Mouse (Mus musculus) embryonic facial prominence, embryonic 12.5 days (tissue): ENCODE data around the gene Rhbdf2. TPM values are rescaled to one million over a fixed set of nuclear protein-coding genes. Genes with fewer than 3 reads are reported as not detected.

ENCODE experiments used
- ATAC-seq: fragments of 200-750 bp; cut with Nextera tagmentation; 2 replicates; pipeline ENCODE4 v1.8.0; 2017; ENCODE audit not compliant: insufficient number of reproducible peaks, insufficient read depth, low FRiP score, low TSS enrichment
- H3K27ac ChIP-seq: fragments of 300-500 bp; sonication (generic); 2 replicates; pipeline ENCODE4 v1.5.1; 2016; ENCODE audit warnings: mild to moderate bottlenecking
- H3K27me3 ChIP-seq: fragments of 300-500 bp; sonication (generic); 2 replicates; pipeline ENCODE4 v1.6.1; 2016; ENCODE audit warnings: mild to moderate bottlenecking, moderate library complexity
- H3K36me3 ChIP-seq: fragments of 300-500 bp; sonication (generic); 2 replicates; pipeline ENCODE4 v1.6.1; 2016; ENCODE audit warnings: mild to moderate bottlenecking
- H3K4me1 ChIP-seq: fragments of 300-500 bp; sonication (generic); 2 replicates; pipeline ENCODE4 v1.6.1; 2016
- H3K4me2 ChIP-seq: fragments of 300-500 bp; sonication (generic); replicated peaks from 2 replicates; pipeline ENCODE4 v1.6.1; 2016; ENCODE audit warnings: mild to moderate bottlenecking, moderate library complexity
- H3K4me3 ChIP-seq: fragments of 300-500 bp; sonication (generic); 2 replicates; pipeline ENCODE4 v1.5.1; 2016; ENCODE audit warnings: mild to moderate bottlenecking
- H3K9ac ChIP-seq: fragments of 300-500 bp; sonication (generic); 2 replicates; pipeline ENCODE4 v1.6.1; 2016; ENCODE audit warnings: mild to moderate bottlenecking, moderate library complexity
- H3K9me3 ChIP-seq: fragments of 300-500 bp; sonication (generic); 2 replicates; pipeline ENCODE4 v1.6.1; 2016; ENCODE audit warnings: mild to moderate bottlenecking, moderate library complexity
- WGBS: fragments of 180-500 bp; shearing (Covaris S2); methylation state at CpG from one replicate; pipeline ENCODE4 v1.1.7; 2016; 5-methylcytosine and 5-hydroxymethylcytosine counted together
- polyA plus RNA-seq: library from polyadenylated mRNA; unstranded; fragments of >200 nt; fragmentation: Nextera tagmentation; extraction: Ambion mirVana; gene quantifications from 2 replicates; pipeline ENCODE4 v1.2.1, GENCODE M21; 2016

The Rhbdf2 gene
- polyA plus RNA-seq, 1 experiment from 2014 or later, result 4.7 TPM

DNA sequence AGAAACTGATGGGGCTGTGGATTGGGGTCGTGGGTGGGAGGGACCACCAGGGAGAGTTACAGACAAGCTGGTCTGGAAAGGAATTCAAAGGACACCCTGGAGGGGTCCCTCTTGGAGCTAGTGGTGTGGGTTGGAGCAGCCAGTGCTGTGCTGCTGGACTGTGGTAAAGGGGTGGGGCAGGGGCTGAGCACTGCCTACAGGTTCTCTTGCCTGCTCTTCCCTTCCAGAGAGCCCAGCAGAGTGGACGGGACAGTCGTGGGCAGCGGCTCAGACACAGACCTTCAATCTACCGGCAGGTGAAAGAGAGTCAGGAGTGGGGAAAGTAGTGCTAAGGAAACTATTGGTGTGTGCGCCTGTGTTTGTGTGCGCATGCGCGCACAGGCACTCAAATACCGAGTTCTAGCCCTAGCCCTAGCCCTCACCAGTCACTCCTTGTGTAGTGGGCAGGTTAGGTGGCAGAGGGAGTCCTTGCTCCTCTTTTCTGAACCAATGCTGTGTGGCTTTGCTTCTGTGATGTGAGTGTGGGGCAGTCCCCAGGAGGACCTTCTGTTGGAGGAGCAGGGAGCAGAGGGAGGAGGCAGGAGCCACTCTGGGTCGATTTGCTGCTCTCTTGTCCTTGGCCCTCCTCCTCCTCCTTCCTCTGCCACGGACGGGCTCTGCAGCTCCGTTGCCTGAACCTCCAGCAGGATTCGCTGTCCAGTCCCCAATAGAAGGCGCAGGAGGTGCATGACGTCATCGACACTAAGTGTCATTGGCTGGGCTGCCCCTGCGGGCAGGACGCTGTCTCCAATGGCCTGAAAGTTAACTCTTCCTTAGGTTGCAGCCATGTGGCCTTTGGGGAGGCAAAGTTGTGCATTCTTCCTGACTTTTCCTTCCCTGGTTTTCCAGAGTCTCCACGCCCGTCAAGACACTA is 30.7 kb upstream of the Rhbdf2 start:
- Histone ChIP-seq H3K27ac (peak overlapping the region; percentile 84), H3K9me3 (no peaks in the 10 kb centered on the region), H3K36me3 (no peaks in the 10 kb centered on the region), H3K27me3 (peaks cover 24% of the 10 kb centered on the region), H3K4me1 (peaks cover 56% of the 10 kb centered on the region), H3K4me3 (peak overlapping the region; percentile 33), H3K9ac (peak overlapping the region; percentile 41; the same call in 1 of the 2 replicates), H3K4me2 (peak overlapping the region; percentile 49)
- ATAC-seq, result peak; percentile 74
- 10% methylated on average over 22 of the region's 22 CpGs for WGBS

DNA sequence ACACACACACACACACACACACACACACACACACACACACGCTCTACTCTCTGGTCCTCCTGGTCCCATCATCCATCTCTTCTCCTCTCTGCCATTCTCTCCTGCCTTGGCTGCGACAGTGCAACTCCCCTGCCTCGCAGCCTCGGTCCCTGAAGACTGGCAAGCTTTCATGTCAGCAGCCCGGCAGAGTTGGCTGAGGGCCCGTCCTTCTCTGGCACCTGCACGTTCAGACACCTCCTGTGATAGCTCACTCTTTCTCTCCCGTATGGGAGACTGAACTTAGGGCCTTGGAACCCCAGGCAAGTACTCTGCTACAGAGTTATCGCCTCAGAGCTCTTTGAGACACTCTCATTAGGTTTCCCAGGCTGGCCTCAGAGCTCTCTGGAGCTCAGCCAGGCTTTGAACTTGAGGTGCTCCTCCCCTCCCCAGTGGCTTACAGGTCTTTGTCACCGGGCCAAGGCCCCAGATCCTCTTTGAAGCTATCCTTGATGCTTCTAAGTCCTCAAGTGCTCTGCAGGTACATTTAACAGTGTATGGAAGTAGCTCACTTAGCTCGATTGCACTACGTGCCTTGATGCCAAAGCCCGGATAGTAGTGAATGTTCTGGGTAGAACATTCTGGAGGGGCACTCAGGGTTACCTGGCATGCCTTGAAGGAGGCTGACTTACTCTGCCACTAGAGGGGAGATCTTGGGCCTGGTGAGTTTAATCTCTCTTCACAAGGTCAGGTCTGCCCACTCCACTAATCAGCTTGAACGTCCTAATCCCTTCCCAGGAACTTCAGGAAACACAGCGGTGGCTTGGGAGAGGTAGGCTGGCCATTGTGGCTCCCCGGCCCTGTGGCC is 29.8 kb upstream of the Rhbdf2 start:
- no peak overlapping the region for H3K27ac ChIP-seq
- no peaks in the 10 kb centered on the region for H3K36me3 ChIP-seq
- WGBS, result 79% methylated on average over 16 of the region's 16 CpGs
- peak overlapping the region; percentile 49; the same call in 1 of the 2 replicates for H3K4me2 ChIP-seq
- peaks cover 54% of the 10 kb centered on the region for H3K4me1 ChIP-seq
- peaks cover 27% of the 10 kb centered on the region for H3K27me3 ChIP-seq
- H3K9me3 ChIP-seq, result no peaks in the 10 kb centered on the region
- H3K4me3 ChIP-seq, result no peak overlapping the region
- no peak for ATAC-seq
- H3K9ac ChIP-seq, result 0 out of 2 replicates have a peak overlapping the region, but pooled peaks have one; percentile 41

DNA sequence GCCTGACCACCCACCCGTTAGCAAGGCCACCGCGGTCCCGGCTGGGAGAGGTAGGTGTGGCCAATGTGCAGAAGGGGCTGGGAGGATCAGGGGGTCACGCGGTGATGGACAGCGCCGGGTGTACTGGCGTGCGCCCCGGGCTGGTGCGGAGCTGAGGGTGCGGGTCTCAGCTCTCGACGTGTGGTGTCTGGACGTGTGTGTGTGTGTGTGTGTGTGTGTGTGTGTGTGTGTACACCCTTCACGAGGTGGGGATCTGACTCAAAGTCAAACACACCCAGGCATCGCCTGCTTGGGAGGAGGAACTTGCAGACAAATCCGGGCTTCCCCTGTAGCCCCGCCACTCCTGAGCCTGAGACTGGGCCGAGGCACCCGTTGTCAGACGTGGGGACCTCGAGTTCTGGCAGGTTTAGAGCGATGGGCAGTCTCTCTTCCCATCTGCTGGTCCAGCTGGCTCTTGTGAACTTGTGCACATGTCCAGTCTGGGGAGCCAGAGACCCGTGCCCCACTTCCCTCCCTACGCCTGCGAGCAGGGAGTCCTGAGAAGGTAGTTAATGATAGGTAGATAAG is 27.5 kb upstream of the Rhbdf2 start, which contains the start of gene Cygb:
TSS of gene Cygb (minus strand) at position 59 of the 567 bp plus-strand sequence.
- no peak within 1 kb of the TSS for H3K27ac ChIP-seq
- H3K9me3 ChIP-seq, result no peaks in the 10 kb centered on the region
- 6% methylated on average over 27 of the region's 28 CpGs for WGBS
- peaks cover 31% of the 10 kb centered on the region for H3K27me3 ChIP-seq
- H3K9ac ChIP-seq, result peak within 1 kb of the TSS; percentile 63
- H3K4me2 ChIP-seq, result peak within 1 kb of the TSS; percentile 94
- no peaks in the 10 kb centered on the region for H3K36me3 ChIP-seq
- ATAC-seq, result no peak
- peak within 1 kb of the TSS; percentile 48 for H3K4me3 ChIP-seq
- H3K4me1 ChIP-seq, result peaks cover 43% of the 10 kb centered on the region

DNA sequence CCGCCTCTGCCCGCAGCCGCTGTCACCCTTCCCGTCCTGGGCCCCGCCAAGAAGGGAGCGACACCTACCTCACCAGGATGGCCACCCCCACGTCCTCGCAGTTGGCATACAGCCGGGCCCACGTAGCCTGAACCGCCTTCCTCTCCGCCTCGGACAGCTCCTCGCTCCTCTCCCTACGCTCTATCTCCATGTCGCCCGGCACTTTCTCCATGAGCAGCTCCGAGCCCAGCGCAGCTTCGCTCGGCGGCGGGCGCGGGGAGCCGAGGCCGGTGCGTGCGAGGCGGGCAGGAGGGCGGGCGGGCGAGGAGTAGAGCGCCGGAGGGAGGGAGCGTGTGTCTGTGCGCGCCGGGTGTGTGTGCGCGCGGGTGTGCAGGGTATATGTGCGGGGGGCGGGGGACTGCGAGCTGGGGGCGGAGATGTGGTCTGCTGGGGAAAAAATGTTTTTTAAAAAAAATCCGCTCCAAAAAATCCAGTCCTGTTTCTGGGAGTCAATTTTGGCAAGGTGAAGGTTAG is 26.9 kb upstream of the Rhbdf2 start:
- peak overlapping the region; percentile 63 for H3K9ac ChIP-seq
- no peaks in the 10 kb centered on the region for H3K36me3 ChIP-seq
- under 1% methylated on average over 46 of the region's 47 CpGs for WGBS
- H3K9me3 ChIP-seq, result no peaks in the 10 kb centered on the region
- peaks cover 46% of the 10 kb centered on the region for H3K4me1 ChIP-seq
- H3K27me3 ChIP-seq, result peaks cover 31% of the 10 kb centered on the region
- peak overlapping the region; percentile 48 for H3K4me3 ChIP-seq
- no peak for ATAC-seq
- H3K4me2 ChIP-seq, result peak overlapping the region; percentile 94
- H3K27ac ChIP-seq, result no peak overlapping the region

DNA sequence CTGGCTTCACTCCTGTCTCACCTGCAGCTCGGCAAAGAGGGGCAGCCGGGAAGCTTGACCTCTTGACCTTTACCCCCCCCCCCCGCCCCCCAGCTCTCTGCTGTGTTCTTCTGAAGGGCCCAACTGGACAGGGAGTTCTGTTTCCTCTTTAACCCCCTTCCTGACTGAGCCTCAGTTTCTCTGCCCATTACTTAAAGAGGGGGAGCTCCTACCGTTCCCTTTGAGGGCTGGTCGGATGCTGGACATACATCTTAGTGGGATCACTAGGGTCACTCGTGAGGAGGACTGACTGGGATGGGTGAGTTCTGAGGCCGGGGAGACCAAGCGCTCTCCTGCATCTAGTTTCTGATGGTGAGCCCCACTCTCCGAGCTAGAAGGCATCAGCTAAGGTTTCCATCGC is 26.4 kb upstream of the Rhbdf2 start, which contains the start of gene Prcd:
TSS of gene Prcd (plus strand) at position 301 of the 400 bp plus-strand sequence.
- peaks cover 49% of the 10 kb centered on the region for H3K4me1 ChIP-seq
- no peaks in the 10 kb centered on the region for H3K36me3 ChIP-seq
- no peaks in the 10 kb centered on the region for H3K9me3 ChIP-seq
- peak within 1 kb of the TSS; percentile 94 for H3K4me2 ChIP-seq
- 4% methylated on average over 9 of the region's 10 CpGs for WGBS
- H3K27me3 ChIP-seq, result peaks cover 31% of the 10 kb centered on the region
- H3K27ac ChIP-seq, result no peak within 1 kb of the TSS
- H3K9ac ChIP-seq, result peak within 1 kb of the TSS; percentile 63
- H3K4me3 ChIP-seq, result peak within 1 kb of the TSS; percentile 48
- ATAC-seq, result no peak

DNA sequence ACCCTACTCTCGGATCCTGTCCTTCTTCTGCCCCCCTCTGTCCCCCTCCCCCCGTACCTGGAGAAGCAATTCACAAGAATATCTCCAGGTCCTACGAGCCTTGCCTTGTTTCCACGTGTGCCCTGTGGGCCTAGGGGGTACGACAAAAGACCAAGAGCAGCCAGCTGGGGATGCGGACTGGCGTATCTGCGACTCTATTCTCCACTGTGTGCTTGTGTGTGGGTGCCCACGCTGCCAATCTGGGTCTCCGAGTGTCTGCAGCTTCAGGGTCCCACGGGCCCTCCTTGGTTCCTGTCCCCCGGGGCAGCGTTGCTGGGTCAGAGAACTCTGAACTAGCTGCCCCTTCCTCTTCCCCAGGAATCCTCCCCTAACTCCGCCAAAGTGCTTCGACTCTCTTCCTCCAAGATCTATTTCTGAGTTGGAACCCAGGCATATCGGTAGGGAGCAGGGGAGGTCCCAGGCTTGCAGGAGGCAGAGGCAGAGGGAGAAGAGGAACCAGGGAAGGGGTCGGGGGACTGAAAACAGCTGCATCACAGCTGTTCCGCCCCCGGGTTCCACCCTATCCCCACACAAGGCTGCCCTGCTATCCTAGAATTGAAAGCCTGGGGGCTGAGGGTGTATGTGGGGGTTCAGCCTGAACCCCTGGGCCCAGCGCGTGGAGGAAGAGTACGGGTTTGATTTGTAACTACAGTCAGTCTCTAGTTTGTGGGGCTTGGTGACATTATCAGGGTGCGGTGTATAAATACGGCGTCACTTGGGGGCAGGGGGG is 25.7 kb upstream of the Rhbdf2 start:
- Histone ChIP-seq H3K9ac (0 out of 2 replicates have a peak overlapping the region, but pooled peaks have one; percentile 4), H3K9me3 (no peaks in the 10 kb centered on the region), H3K4me1 (peaks cover 52% of the 10 kb centered on the region), H3K27me3 (peaks cover 31% of the 10 kb centered on the region), H3K4me2 (peak overlapping the region; percentile 94), H3K4me3 (peak overlapping the region; percentile 48; the same call in 1 of the 2 replicates), H3K36me3 (no peaks in the 10 kb centered on the region), H3K27ac (no peak overlapping the region)
- ATAC-seq, result no peak
- WGBS, result 56% methylated on average over 25 of the region's 25 CpGs

DNA sequence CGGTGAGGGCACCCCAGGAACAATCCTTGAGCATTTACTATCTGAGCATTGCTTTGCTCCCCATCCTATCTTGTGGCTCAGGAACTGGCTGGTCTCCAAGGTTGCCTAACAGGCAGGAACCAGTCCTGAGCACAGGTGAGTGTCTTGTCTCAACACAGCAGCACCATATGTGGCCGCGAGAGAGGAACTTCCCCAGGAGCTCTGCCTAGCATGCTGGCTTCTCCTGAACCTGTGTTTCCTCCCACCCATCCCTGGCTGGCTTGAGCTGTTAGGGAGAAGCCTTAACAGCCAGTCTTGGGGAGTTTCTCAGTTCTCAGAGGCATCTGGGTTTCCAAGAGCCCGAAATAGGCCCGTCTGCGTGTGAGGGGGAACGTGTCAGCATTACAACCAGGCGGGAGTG is 24.5 kb upstream of the Rhbdf2 start:
- ATAC-seq, result no peak
- peaks cover 31% of the 10 kb centered on the region for H3K27me3 ChIP-seq

DNA sequence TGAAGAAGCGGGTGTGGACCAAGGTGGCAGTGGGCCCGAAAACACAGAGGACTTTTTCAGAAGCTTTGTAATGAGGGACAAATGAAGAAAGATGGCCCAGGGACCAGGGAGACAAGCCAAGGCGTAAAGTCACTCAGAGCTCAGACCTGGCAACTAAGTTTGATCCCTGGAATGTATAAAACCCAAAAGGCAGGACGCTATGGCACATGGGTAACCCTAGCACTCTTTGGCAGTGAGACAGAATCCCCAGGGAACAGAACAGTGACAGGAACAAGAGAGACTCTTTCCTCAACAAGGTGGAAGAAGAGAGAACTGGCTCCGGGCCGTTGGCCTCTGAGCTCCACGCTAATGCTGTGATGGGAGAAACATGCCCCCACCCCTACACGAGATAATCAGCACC is 24.0 kb upstream of the Rhbdf2 start:
- 77% methylated on average over 8 of the region's 8 CpGs for WGBS
- ATAC-seq, result no peak
- no peak overlapping the region for H3K4me2 ChIP-seq
- peaks cover 27% of the 10 kb centered on the region for H3K27me3 ChIP-seq
- H3K36me3 ChIP-seq, result no peaks in the 10 kb centered on the region
- no peak overlapping the region for H3K4me3 ChIP-seq
- H3K4me1 ChIP-seq, result peaks cover 62% of the 10 kb centered on the region
- H3K9me3 ChIP-seq, result no peaks in the 10 kb centered on the region
- no peak overlapping the region for H3K9ac ChIP-seq
- H3K27ac ChIP-seq, result no peak overlapping the region

More for the DNA sequence above, 24.5 kb upstream of the Rhbdf2 start:
- 76% methylated on average over 8 of the region's 8 CpGs for WGBS
- Histone ChIP-seq H3K36me3 (no peaks in the 10 kb centered on the region), H3K4me2 (no peak overlapping the region), H3K4me3 (no peak overlapping the region), H3K9ac (no peak overlapping the region), H3K27ac (no peak overlapping the region), H3K4me1 (peaks cover 57% of the 10 kb centered on the region), H3K9me3 (no peaks in the 10 kb centered on the region)

DNA sequence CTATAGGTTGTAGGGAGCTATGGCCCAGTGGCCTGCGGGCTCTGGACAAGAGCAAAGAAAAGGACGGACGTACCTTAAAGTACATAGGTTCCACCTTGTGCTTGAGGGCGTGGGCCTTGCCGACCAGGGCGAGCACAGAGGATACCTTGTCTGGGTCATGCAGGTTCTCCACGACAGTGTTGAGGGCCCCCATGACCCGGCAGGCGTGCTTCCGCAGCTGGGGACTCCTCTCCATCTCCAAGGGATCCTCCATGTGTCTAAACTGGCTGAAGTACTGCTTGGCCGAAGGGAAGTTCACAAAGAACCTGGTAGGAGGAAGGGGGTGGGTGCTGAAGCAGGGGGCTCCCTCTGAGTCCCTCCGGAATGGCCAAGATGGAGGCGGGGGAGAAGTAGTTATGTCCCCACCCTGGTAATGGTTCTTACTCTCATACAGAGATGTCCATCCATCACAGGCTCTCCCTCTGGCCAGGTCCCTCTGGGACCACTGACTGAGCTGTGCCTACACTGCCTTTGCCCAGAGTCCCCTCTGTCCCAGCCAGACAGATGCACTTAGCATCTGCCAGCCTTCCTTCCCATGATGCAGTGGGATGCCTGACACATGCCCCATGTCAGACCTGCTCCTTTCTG is 23.0 kb upstream of the Rhbdf2 start:
- no peak overlapping the region for H3K4me3 ChIP-seq
- no peak overlapping the region for H3K4me2 ChIP-seq
- H3K36me3 ChIP-seq, result no peaks in the 10 kb centered on the region
- 87% methylated on average over 13 of the region's 13 CpGs for WGBS
- ATAC-seq, result no peak
- H3K9ac ChIP-seq, result no peak overlapping the region; the same call in 1 of the 2 replicates
- peaks cover 24% of the 10 kb centered on the region for H3K27me3 ChIP-seq
- no peak overlapping the region for H3K27ac ChIP-seq
- H3K9me3 ChIP-seq, result no peaks in the 10 kb centered on the region
- peaks cover 70% of the 10 kb centered on the region for H3K4me1 ChIP-seq

DNA sequence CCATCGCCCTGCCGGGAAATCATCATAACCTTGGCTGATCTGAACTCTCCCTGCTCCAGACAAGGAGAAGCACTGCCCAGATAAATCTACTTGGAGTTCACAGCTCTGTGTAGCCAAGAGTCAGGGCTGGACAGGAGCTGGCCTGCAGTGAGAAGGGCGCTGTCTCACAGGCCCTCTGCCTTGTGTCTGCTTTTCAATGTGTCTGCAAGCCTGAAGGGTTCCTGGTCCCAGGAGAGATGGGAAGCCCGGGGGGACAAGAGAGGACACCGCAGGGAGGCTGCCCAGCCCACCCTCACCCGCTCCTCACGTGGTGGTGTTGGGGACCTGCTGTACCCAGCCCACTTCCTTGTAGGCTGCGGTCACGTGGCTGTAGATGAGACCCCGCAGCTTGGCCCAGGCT is 22.2 kb upstream of the Rhbdf2 start:
- Histone ChIP-seq H3K27ac (no peak overlapping the region), H3K4me2 (no peak overlapping the region), H3K4me1 (peaks cover 70% of the 10 kb centered on the region), H3K27me3 (peaks cover 16% of the 10 kb centered on the region), H3K9me3 (no peaks in the 10 kb centered on the region), H3K4me3 (no peak overlapping the region), H3K36me3 (no peaks in the 10 kb centered on the region), H3K9ac (no peak overlapping the region; the same call in 1 of the 2 replicates)
- no peak for ATAC-seq
- 60% methylated on average over 10 of the region's 10 CpGs for WGBS
